Mouse (Mus musculus): ENCODE measurements around the gene Fat2. TPM values are rescaled to one million over a fixed set of nuclear protein-coding genes. Genes with fewer than 3 reads are reported as not detected.

Gene Fat2
- total RNA-seq, 2 experiments from 2014 or later = 0.38 to 0.43 TPM

Other genes with a start within 250 kb of the Fat2 start
- gene Gm2a, start 238.4 kb downstream of the Fat2 start, total RNA-seq (2021) = 10 to 100 TPM; 51.5 to 51.9 TPM
- not detected for gene Slc36a3, start 184.9 kb downstream of the Fat2 start, total RNA-seq (2021)
- gene Slc36a2, start 151.5 kb downstream of the Fat2 start, total RNA-seq (2021) = under 1 TPM; 0.37 to 0.71 TPM
- 10 to 100 TPM; 49.9 to 55.4 TPM for gene Slc36a1, start 132.2 kb downstream of the Fat2 start, total RNA-seq (2021)
- 100 to 1,000 TPM; 378 to 402 TPM for gene Sparc, start 86.6 kb upstream of the Fat2 start, total RNA-seq (2021)
- 100 to 1,000 TPM; 139 to 143 TPM for gene Atox1, start 124.7 kb upstream of the Fat2 start, total RNA-seq (2021)
- gene G3bp1, start 133.1 kb upstream of the Fat2 start, total RNA-seq (2021) = 10 to 100 TPM; 43.8 to 44.0 TPM